Comparison of ENCODE assay signal across 15 mouse cellular contexts in the genomic region with DNA sequence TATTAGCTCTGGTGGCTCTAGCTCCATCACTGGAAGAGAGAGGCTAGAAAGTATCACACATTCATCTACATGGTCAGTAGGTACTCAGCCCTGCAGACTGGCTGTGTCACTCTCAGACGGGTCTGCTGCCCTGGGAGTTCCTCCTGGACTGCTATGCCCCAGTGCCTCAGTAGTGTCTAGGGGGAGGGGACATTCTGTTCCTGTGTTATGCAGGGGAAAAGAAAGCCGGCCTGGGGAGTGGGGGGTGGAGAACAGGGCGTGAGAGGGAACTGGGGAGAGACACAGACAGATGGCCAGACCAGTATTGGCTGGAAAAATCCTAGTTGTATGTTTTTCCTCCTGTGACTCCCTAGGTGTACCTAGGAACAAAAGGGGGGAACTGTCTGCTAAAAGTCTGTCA. TPM values are rescaled to one million over a fixed set of nuclear protein-coding genes. Genes with fewer than 3 reads are reported as not detected.
DNase-seq lines count a peak whose midpoint lies in the region; ATAC-seq and TF ChIP-seq lines count a peak whose summit lies in the region.
"Had no signal": no experiment of that assay in that cellular context is flagged by ENCODE, and none has a peak within 500 bp of the region (broad histone marks: within the 10 kb centered on the region; RNA-seq: fewer than 3 reads in every experiment).

No protein-coding gene starts in this region.

- DNase-seq in gastrocnemius, adult 2 months: no peak
- no peak for DNase-seq in gastrocnemius, postnatal 4 days (ENCODE audit: low spot score in 2 of 2)
- DNase-seq in lung, embryonic 14.5 days: no peak
- no peak for DNase-seq in lung, adult 18-20 months
- no peak for DNase-seq in embryo, embryonic 9.5 days (ENCODE audit: extremely low spot score)
- DNase-seq in MN1 (ENCODE audit: low spot score): no peak
- DNase-seq: B cell, adult 2 months; embryo, embryonic 11 days; right cerebral cortex, adult 18-20 months had no signal

- 43% methylated on average over 3 of the region's 3 CpGs for WGBS in lung, embryonic 14.5 days
- 31% methylated on average over 3 of the region's 3 CpGs for whole genome bisulfite sequencing in embryonic facial prominence, embryonic 12.5 days
- WGBS in liver, embryonic 16.5 days (ENCODE audit: insufficient replicate concordance): 34% methylated on average over 3 of the region's 3 CpGs

- no peaks in the 10 kb centered on the region for H3K36me3 ChIP-seq in lung, embryonic 14.5 days (ENCODE audit: insufficient read depth)
- no peaks in the 10 kb centered on the region for H3K36me3 ChIP-seq in embryonic facial prominence, embryonic 12.5 days
- no peaks in the 10 kb centered on the region for H3K36me3 ChIP-seq in liver, embryonic 16.5 days (ENCODE audit: control insufficient read depth, insufficient read depth)

- H3K4me2 ChIP-seq in lung, embryonic 14.5 days: no peak overlapping the region; the same call in 1 of the 2 replicates
- no peak overlapping the region for H3K4me2 ChIP-seq in embryonic facial prominence, embryonic 12.5 days (replicated peaks)
- H3K4me2 ChIP-seq in liver, embryonic 16.5 days (ENCODE audit: low read depth, low read length): peak overlapping the region; percentile 7; the same call in 1 of the 2 replicates

- no peaks in the 10 kb centered on the region for H3K27me3 ChIP-seq in lung, embryonic 14.5 days (ENCODE audit: insufficient read depth, low read length)
- no peaks in the 10 kb centered on the region for H3K27me3 ChIP-seq in embryonic facial prominence, embryonic 12.5 days
- H3K27me3 ChIP-seq in liver, embryonic 16.5 days (ENCODE audit: control insufficient read depth, insufficient read depth, low read depth, low read length): no peaks in the 10 kb centered on the region

- peak overlapping the region; percentile 93 for H3K27ac ChIP-seq in gastrocnemius, adult 2 months
- H3K27ac ChIP-seq in lung, embryonic 14.5 days (ENCODE audit: low read depth): no peak overlapping the region
- 0 out of 2 replicates have a peak overlapping the region, but pooled peaks have one; percentile 14 for H3K27ac ChIP-seq in embryonic facial prominence, embryonic 12.5 days
- H3K27ac ChIP-seq in liver, embryonic 16.5 days (ENCODE audit: low read length): peak overlapping the region; percentile 87

- no peak for TF ChIP-seq CTCF in gastrocnemius, adult 2 months (IDR thresholded peaks at IDR 0.05)
- TF ChIP-seq CTCF in lung, embryonic 14.5 days (IDR thresholded peaks at IDR 0.05; ENCODE audit: low read depth): no peak

- H3K4me3 ChIP-seq in gastrocnemius, adult 2 months: peak overlapping the region; percentile 61; the same call in 1 of the 2 replicates
- H3K4me3 ChIP-seq in lung, embryonic 14.5 days (ENCODE audit: low read depth, low read length): no peak overlapping the region
- H3K4me3 ChIP-seq in embryonic facial prominence, embryonic 12.5 days: no peak overlapping the region
- no peak overlapping the region for H3K4me3 ChIP-seq in liver, embryonic 16.5 days (ENCODE audit: low read depth, low read length)

- H3K9me3 ChIP-seq in lung, embryonic 14.5 days (ENCODE audit: low read depth, low read length): no peaks in the 10 kb centered on the region
- H3K9me3 ChIP-seq in embryonic facial prominence, embryonic 12.5 days: no peaks in the 10 kb centered on the region
- H3K9me3 ChIP-seq in liver, embryonic 16.5 days (replicated peaks; ENCODE audit: control insufficient read depth, low read length): no peaks in the 10 kb centered on the region

- peak overlapping the region; percentile 13; the same call in 1 of the 2 replicates for H3K9ac ChIP-seq in lung, embryonic 14.5 days
- no peak overlapping the region for H3K9ac ChIP-seq in embryonic facial prominence, embryonic 12.5 days
- H3K9ac ChIP-seq in liver, embryonic 16.5 days (ENCODE audit: low read depth, low read length): peak overlapping the region; percentile 63; the same call in 1 of the 2 replicates

- intact Hi-C loops in gastrocnemius, adult 2 months (cut with DNase I): loop anchor here (10.0 kb wide), 1 partner anchor 951 kb away; a partner anchor contains a TSS

- H3K4me1 ChIP-seq in lung, embryonic 14.5 days (ENCODE audit: insufficient read depth): peaks cover 19% of the 10 kb centered on the region
- peaks cover 19% of the 10 kb centered on the region for H3K4me1 ChIP-seq in embryonic facial prominence, embryonic 12.5 days
- peaks cover 77% of the 10 kb centered on the region for H3K4me1 ChIP-seq in liver, embryonic 16.5 days (ENCODE audit: control insufficient read depth, low read depth, low read length)

- ATAC-seq in lung, embryonic 14.5 days (ENCODE audit: insufficient read depth): 0 out of 2 replicates have a peak, but pooled peaks have one; percentile 22
- no peak for ATAC-seq in embryonic facial prominence, embryonic 12.5 days (ENCODE audit: insufficient number of reproducible peaks, insufficient read depth, low FRiP score, low TSS enrichment)
- ATAC-seq in liver, embryonic 16.5 days (ENCODE audit: low read depth): no peak

RNA-seq across cellular contexts. Expression of a gene that starts 7.1 kb away (rescaled TPM):
- total RNA-seq in gastrocnemius, adult 2 months (2021): 10 to 100 TPM; 14.1 to 46.8 TPM
- total RNA-seq in gastrocnemius, postnatal 4 days (2021): 10 to 100 TPM; 22.4 to 26.7 TPM
- polyA plus RNA-seq in lung, embryonic 14.5 days (2014; fragmentation: Nextera tagmentation; extraction: Ambion mirVana): 77.2 and 81.0 TPM in 2 replicates
- 34.2 and 37.5 TPM in 2 replicates for polyA plus RNA-seq in embryonic facial prominence, embryonic 12.5 days (2016; fragmentation: Nextera tagmentation; extraction: Ambion mirVana)
- polyA plus RNA-seq in liver, embryonic 16.5 days (2015; fragmentation: Nextera tagmentation; extraction: Ambion mirVana): 107 and 109 TPM in 2 replicates

RNA-seq across cellular contexts. Expression of a gene that starts 25.0 kb away (rescaled TPM):
- total RNA-seq in gastrocnemius, adult 2 months (2021): not detected
- total RNA-seq in gastrocnemius, postnatal 4 days (2021): under 1 TPM; 0.16 to 0.27 TPM
- not detected in 2 replicates for polyA plus RNA-seq in lung, embryonic 14.5 days (2014; fragmentation: Nextera tagmentation; extraction: Ambion mirVana)
- not detected in 2 replicates for polyA plus RNA-seq in embryonic facial prominence, embryonic 12.5 days (2016; fragmentation: Nextera tagmentation; extraction: Ambion mirVana)
- 0.19 and 0.20 TPM in 2 replicates for polyA plus RNA-seq in liver, embryonic 16.5 days (2015; fragmentation: Nextera tagmentation; extraction: Ambion mirVana)
- total RNA-seq: gastrocnemius, adult 8-10 months; liver, adult 2 months had no signal
- polyA plus RNA-seq: liver, adult 2 months; stomach, embryonic 14.5 days had no signal

RNA-seq across cellular contexts. Expression of a gene that starts 49.0 kb away (rescaled TPM):
- 100 to 1,000 TPM in 1 of 2 experiments, 10 to 100 TPM in 1; 53.6 to 322 TPM for total RNA-seq in gastrocnemius, adult 2 months (2021)
- total RNA-seq in gastrocnemius, postnatal 4 days (2021): 100 to 1,000 TPM; 108 to 184 TPM
- 173 and 174 TPM in 2 replicates for polyA plus RNA-seq in lung, embryonic 14.5 days (2014; fragmentation: Nextera tagmentation; extraction: Ambion mirVana)
- polyA plus RNA-seq in embryonic facial prominence, embryonic 12.5 days (2016; fragmentation: Nextera tagmentation; extraction: Ambion mirVana): 6.2 and 7.2 TPM in 2 replicates
- 2.2 and 3.3 TPM in 2 replicates for polyA plus RNA-seq in liver, embryonic 16.5 days (2015; fragmentation: Nextera tagmentation; extraction: Ambion mirVana)
- total RNA-seq: monocyte, adult 5-6 weeks had no signal

Comparison
In these comparisons a context has a peak if more than half of its experiments do, and no peak if none do; other contexts are left out.
1. RNA of a gene that starts 49.0 kb away (polyA plus RNA-seq): 173 to 174 TPM in lung, embryonic 14.5 days; 6.2 to 7.2 TPM in embryonic facial prominence, embryonic 12.5 days and 2.2 to 3.3 TPM in liver, embryonic 16.5 days; every median in the first group is over 10 times any median in the second.